Mouse (Mus musculus): Measurements from ENCODE around the gene Iah1.
A peak's percentile ranks its signal among the peaks of the same experiment; 100 is the strongest.

The Iah1 gene

GRCm38 (mm10) chr12:21315923-21316868 lies at the start of gene Iah1:
Gene Iah1, plus strand, starts transcription at chr12:21316389.
- peak; percentile 75 for DNase-seq

DNA sequence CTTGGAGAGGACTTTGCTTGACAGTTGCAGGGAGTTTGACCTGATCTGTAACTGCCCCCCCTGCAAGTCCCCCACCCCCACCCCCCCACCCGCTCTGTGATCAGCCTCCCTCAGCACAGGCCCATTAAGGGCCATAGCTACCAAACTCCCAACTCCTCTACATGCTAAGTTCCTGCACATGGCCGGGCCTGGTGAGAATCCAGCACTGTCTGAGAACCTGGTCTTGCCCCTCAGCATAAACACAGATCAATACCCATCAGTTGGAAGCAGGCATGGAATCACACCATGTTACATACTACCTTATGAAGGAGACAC lies 49.4 kb upstream of the Iah1 start:
- no peak for DNase-seq

- no peak for DNase-seq
These were observed 48.0 kb upstream of the Iah1 start for GRCm38 (mm10) chr12:21268083-21268616.

DNA sequence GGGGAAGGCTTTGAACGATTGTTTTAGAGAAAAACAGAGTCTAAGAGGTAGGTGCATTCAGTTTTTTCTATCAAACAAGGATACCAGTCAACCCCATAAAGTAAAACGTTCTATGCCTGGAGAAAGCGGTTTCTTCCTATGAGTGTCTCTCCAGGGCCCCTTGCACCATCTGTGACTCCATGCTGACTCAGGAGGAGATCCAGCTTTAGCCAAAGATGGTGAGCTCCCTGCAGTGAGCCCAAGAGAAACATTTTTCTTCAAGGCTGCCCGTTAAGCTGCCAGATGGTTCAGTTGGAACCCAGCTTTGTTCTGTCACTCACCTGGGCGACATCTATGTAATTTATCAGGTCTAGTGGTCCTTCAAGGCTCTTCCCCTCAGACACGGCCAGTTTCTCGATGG lies 41.7 kb upstream of the Iah1 start:
- DNase-seq: no peak

- DNase-seq: no peak
These were observed 38.8 kb upstream of the Iah1 start for GRCm38 (mm10) chr12:21277352-21277864.

GRCm38 (mm10) chr12:21284761-21285441 lies 31.3 kb upstream of the Iah1 start, which contains the start of gene Cpsf3:
Gene Cpsf3, plus strand, starts transcription at chr12:21285391.
- no peak for DNase-seq

GRCm38 (mm10) chr12:21285508-21286242 lies 30.5 kb upstream of the Iah1 start:
- no peak for DNase-seq

- DNase-seq: peak; percentile 99
These were observed 30.0 kb upstream of the Iah1 start, which contains the start of gene Itgb1bp1 for GRCm38 (mm10) chr12:21286243-21286622. Gene Itgb1bp1, minus strand, starts transcription at chr12:21286284.

- no peak for DNase-seq
These were observed 29.2 kb upstream of the Iah1 start for GRCm38 (mm10) chr12:21286712-21287650.

DNA sequence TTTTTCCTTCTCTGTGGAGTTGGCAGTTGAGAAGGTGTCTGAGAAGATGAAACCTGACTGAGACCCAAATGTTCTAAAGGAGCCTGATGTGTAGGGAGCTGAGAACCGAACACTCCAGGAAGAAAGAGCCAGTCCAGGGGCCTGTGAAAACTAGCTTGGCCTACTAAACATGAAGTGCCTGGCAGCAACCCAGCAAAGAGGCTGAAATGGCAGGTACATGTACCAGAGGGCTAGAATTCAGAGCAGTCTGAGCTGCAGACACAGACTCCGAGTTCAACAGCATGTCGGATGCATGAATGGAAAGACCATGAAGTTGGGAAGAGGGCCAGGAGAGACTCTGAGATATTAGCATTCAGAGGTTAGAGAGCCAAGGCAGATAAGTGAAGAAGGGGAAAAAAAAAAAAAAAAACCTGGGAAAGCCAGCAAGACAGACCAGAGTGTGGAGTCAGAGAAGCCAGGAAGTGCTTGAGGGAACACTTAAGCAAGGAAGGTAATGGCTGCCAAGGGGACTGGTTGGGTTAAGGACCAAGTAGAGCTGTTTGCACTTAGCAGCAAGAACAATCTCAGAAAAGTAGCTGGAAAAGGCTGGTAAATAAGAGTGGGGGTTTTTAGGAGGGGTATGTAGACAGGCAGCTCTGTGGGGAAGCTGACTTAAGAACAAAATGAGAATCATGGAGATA lies 27.3 kb upstream of the Iah1 start:
- no peak for DNase-seq

DNA sequence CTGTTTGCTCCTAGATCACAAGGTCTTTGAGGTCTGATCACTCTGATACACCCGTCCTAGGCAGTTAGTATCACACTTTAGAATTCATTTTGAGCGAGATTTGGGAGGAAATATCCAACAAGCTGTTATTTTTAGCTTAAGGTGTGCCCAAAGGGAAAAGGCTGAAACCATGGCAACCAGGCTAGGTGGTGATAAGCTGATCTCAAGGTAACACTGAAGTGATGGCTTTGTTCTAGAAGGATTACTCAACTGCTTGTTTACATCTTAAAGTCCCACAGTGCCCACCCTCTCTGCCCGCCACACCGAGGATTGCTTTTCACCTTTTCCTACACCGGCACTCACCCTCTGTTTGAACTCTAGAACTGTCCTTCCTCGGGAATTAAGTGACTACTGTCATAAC lies 26.5 kb upstream of the Iah1 start:
- no peak for DNase-seq

GRCm38 (mm10) chr12:21298856-21299255 lies 17.3 kb upstream of the Iah1 start:
- DNase-seq: no peak

DNA sequence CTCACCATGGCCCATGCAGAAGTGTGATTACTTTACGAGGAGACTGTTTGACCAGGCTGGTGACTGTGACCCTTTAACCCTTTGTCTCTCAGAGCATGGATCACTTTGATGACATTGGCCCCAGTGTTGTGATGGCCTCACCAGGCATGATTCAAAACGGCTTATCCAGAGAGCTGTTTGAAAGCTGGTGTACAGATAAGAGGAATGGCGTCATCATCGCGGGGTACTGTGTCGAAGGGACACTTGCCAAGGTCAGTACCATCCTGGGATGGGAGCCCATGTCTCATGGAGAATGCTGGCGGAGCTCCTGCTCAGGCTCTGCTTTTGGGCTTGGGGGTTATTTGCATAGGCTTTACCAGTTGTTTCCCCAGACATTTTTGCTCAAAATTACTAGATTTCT lies 14.9 kb upstream of the Iah1 start:
- no peak for DNase-seq

DNA sequence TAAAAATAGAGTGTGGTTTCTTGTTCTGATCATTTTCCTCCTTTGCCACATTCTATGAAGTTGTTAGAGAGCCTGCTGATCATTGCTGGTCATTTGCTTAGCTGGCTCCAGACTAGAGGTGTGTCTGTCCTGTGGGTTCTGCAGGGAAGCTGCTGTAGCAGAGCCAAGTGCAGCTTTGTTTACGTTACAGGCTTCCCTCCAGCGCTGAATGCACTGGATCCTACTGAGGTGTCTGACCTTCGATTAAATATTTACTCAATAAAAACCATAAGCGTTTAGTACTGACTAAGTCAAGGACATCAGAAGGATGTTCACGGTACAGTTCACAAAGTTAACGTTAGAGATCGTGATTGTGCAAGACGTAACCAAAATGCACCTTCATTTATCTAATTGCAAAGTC lies 14.3 kb upstream of the Iah1 start:
- DNase-seq: no peak

DNA sequence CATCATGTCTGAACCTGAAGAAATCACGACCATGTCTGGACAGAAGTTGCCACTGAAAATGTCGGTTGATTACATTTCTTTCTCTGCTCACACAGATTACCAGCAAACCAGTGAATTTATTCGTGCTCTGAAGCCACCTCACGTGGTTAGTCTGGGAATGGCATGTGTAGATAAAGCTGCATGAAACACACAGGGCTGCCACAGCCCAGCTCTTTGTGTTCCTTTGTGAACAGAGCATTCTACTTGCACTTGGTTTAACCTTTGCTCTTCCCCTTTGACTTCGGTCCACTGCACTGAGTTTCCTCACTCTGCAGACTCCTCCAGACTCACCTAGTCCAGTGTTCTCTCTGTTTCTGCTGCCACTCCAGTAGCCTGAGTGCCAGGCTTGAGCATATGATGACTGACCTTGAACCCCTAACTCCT lies 13.8 kb upstream of the Iah1 start:
- DNase-seq: no peak

DNA sequence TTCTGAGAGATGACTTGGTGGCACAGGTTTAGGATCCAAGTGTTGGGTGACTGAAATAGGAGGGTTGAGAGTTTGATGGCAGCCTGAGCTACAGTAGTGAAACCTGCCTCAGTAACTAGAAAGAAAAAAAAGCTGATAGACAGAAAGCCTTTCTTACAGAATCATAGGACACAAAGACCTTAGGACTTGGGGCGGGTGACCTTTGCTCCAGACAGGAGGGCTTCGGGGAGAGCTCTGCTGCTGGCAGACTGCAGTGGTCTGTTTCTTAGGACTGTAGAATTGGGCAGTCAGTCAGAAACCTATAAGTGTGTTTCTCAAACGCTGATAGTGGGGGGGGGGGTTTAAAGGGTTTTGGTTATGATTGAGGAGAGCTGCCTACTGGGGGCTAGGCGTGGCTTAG lies 10.4 kb upstream of the Iah1 start:
- DNase-seq: no peak

DNA sequence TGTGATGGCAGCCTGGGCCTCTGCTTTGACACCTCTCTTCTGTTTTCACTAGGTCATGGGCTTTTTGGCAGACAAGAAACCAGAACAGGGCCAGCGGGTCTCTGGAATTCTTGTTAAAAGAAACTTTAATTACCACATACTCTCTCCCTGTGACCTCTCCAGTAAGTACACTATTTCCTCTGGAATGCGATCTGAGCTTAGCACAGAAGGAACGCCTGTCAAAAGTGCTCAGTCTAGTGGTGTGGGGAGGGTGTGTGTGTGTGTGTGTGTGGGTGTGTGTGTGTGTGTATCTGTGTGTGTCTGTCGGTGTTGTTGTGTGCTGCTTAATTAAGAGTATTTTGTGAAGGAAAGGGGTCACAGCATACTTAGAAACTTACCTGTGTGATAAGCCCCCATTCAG lies 9.5 kb upstream of the Iah1 start:
- no peak for DNase-seq

DNA sequence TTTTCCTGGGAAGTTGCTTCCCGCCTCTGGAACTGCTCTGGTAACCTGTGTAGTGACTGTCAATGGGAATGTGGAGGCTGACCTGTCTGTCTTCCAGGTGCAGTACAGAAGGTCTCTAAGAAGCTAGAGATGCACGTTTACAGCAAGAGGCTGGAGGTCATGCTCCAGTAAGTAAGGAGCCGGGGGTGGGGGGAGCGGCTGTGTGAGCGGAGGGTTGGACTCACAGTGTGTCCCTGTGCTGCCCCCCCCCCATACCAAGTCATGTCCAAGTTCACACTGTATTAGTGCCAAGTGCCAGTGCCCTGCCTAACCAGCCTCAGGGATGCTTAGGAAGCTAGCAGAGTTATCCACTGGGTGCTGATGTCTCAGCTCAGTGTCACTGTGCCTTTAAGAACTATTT lies 4.0 kb upstream of the Iah1 start:
- no peak for DNase-seq

DNA sequence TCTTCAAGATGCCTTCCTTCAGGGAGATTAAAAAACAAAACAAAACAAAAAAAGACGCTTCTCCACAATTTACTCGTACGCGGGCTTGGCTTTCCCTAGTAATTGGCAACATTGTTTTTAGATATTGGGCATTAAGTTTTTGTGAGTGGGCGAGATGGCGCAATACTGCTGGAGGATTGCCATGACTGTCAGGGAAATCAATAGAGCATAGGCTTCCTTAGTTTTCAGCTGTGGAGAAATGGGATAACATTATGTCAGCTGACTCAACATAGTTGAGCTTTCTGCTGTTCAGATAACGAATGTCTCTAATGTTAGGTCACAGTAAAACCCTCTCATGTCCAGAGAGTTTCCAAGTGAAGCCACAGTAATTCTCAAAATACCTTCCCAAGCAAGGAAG lies 678 bp downstream of the Iah1 start:
- no peak for DNase-seq

- peak; percentile 69 for DNase-seq
These were observed 2.1 kb downstream of the Iah1 start for GRCm38 (mm10) chr12:21318143-21318895.

Data from right cerebral cortex, postnatal 14 days (tissue).